Mouse (Mus musculus) lung, postnatal 25 days (tissue): ENCODE measurements around the gene Wfdc8.
"Not testable (repeated sequence)": the region's sequence is repeated elsewhere in the genome, so short reads cannot be mapped to it uniquely, and the experiment has no call there.

ENCODE experiments used
- DNase-seq: peaks from one replicate; pipeline ENCODE4 v3.0.0; 2022; ENCODE audit warnings: low spot score

The Wfdc8 gene

DNA sequence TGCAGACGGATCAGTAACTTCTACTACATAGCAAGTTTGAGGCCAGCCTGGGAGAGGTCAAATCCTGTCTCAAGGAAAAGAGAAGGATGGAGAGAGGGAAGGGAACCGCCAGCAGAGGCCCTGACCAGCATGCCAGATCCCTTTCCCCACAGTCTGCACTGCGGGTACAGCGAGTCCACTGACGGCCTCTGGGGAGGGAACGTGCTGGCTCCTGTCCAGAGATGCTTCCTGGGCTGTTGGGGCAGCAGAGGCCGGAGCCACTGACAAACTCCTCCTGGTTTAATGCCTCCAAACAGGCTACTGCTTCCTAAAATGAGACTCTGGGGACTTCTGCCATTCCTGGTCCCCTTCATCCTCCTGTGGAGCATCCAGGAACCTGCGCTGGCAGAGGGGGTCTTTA is at the start of gene Wfdc8, which contains the start of gene Wfdc6b:
Gene Wfdc8, minus strand, starts transcription at position 156 of the 400 bp plus-strand sequence.
Gene Wfdc6b, plus strand, starts transcription at position 52 of the 400 bp plus-strand sequence.
- DNase-seq, result peak; percentile 68

DNA sequence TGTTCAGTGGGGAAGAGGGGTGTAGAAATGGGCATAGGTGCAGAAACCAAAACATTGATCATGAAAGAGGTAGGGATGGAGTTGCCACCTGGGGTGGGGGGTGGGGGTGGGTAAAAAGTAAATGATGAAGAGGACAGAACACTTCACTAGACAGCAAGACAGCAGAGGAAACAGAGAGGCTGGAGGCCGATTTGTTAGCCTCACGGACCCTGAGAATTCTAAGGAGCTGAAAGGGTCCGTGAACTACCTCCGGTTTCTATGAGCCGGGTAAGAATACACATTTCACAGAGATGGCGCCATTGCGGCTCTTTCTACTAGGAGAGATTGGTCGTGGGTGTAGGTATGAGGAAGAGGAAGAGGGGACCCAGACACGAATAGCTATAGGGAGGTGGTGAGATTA is 43.1 kb upstream of the Wfdc8 start, which contains the start of gene Wfdc9:
Gene Wfdc9, minus strand, starts transcription at position 101 of the 400 bp plus-strand sequence.
- no peak for DNase-seq

DNA sequence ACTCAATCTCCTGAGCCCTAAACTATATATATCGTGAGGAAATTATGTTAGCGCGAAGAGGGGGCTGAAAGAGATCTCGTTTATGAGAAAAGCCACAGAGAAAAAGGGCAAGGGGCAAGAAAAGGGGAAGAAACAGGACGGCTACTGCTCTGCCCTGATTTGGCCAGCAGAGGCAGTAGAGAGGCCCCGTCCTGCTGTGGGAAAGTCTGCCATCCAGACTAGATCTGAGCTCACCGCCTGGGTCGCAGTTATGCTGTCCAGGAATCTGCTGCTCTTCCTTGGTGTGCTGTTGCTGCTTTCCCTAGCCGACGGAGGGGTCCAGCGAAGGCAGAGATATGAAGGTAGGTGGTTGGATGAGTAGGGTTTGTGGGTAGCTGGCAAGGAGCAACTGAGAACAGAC is 42.4 kb upstream of the Wfdc8 start, which contains the start of gene Wfdc10:
Gene Wfdc10, plus strand, starts transcription at position 189 of the 400 bp plus-strand sequence.
- peak; percentile 46 for DNase-seq

DNA sequence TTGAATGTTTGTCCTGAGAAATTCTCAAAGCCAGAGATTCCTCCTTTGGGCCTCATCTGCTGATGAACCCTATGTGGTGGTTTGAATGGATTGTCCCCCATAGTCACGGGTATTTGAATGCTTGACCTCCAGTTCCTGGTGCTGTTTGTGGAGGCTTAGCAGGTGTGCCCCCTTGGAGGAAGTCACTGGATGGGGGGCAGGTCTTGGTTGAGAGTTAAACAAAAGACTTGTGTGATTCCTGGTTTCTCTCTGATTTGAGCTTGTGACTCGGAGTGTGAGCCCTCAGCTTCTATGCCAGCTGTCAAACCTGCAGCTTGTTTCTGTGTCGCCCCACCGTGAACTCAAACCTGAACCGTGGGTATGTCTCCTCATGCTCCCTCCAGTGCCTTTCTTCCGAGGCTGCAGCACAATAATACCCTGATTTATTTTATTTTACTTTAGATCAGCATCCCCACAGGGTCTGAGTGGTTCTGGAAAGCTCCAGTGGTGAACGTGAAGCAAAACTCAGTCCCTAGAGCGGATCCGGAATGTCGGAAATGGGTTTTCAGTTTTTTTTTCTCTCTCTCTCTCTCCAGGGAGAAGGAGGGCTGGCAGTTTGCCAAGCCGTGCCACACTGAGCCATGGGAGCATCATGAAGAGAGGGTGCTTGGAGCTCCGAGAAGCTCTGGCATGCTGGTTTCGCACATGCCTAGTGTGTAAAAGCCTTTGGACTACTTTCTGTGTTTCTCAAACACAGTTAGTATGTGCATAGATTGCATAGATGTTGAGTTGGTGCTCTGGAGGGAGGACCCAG is 28.7 kb upstream of the Wfdc8 start:
- DNase-seq, result no peak

DNA sequence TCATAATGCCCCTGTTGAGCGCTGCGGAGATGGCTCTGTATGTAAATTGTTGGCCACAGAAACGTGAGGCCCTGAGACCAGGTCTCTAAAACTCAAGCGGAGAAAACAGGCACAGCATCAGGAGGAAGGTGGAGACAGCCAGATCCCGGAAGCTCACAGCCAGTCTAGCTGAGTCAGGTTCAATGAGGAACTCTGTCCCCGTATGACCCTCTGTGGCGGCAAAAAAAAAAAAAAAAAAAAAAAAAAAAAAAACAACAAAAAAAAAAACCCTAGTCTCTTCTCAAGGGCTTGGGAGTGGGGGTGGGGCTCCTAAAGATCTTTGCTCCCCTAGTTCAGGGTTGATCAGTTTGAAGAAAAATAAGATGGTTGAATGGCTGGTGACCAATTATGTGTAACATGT is 27.7 kb upstream of the Wfdc8 start:
- peak; percentile 28 for DNase-seq

DNA sequence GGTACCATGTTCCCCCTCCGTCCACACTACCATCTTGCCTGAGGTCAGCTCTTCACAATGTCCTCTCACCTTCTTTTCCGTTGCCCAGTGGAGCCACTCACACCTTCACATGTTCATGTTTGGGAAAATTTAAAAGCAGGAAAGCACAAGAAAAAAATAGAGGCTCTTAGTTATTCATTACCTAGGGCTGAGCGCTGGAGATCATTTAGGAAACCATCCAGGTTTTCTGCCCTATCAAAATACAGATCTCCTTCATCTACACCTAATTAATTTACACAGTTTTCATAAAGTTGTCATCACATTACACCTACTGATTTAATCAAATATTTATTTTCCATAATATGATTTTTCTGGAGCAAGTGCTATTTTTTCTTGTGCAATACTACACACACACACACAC is 25.3 kb upstream of the Wfdc8 start, which contains the start of gene Wfdc16:
Gene Wfdc16, minus strand, starts transcription at position 101 of the 400 bp plus-strand sequence.
- no peak for DNase-seq

DNA sequence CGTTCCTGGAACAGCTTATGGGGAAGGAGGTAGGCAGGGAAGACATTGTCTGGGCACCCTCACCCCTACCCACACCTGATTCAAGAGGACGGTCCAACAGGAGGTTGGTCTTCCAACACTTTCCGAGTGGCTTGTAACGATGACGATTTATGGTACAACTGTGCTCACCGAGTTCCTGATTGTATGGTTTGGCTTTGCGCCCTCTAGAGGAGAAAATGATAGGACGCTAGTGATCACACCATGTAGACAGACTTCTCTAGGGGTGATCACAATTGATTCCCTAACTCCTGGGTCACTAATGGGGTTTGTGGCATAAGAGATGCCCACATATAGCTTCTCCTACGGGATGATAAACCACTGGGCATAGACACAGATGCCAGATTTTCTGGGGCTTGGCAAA is 21.8 kb upstream of the Wfdc8 start:
- no peak for DNase-seq

DNA sequence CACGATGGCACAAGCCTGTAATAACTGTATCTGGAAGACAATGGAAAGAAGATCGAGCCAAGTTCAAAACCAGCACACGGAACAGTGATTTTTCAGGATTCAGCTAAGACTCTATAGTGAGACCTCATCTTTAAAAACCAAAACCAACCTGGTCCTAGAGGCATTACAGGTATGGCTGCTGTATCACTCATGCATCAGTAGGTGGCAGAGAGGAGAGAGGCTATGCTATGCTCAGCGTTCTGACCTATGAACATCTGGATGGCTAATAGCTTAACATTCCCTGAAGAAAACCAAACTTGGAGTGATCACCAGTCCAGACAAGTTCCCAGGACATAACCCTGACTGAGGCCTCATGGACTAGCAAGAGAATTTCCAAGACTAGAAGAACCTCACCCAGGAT is 8.3 kb upstream of the Wfdc8 start:
- no peak for DNase-seq

DNA sequence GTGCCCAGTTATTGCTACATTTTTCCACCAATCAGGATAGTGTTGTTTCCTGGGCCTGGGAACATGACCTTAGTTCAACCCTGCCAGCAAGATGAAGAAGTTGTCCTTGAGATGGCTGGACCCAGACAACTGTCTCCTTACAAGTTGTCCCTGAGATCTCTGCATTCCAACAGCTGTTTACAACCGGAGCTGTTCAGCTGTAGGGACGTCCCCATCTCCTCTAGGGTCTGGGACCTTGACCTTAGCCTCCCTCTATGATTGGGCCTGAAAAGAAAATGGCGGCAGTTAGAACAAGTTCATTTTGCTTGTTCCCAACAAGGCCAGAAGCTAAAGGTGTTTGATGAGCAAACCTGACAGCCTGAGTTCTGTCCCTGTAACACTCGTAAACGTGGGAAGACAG is 5.6 kb upstream of the Wfdc8 start:
- DNase-seq, result peak; percentile 28

DNA sequence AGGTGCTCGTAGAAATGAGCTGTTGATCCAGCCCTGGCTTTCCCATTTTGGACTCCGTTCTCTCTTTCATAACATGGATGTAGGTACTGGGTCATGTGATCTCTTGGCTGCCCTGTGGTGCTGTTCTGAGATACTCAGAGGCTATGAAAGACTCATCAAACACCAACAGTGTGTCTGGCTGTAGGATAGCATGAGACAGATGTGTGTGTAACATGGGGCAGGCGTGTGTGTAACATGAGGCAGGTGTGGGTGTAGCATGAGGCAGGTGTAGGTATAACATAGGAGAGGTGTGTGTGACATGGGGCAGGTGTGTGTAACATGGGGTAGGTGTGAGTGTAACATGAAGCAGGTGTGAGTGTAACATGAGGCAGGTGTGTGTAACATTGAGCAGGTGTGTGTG is 2.0 kb upstream of the Wfdc8 start:
- DNase-seq, result no peak

DNA sequence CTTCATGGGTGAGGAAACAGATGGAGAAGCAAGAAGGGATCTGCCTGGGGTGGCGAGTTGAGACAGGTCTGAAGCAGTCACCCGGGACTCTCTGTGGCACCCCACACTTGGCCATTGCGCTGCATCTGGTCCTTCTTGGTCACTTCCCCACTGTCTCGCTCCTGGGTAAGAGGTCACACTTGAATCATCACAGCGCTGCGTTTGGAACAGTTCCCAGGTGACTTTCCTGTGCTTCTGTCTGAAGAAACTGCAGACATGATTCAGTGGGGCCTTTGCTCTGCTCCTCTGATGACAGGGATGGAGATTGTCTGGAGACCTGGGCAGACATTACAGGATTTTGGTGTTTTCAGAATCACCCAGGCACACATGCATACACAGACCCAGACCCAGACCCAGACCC is 4.6 kb downstream of the Wfdc8 start:
- no peak for DNase-seq

DNA sequence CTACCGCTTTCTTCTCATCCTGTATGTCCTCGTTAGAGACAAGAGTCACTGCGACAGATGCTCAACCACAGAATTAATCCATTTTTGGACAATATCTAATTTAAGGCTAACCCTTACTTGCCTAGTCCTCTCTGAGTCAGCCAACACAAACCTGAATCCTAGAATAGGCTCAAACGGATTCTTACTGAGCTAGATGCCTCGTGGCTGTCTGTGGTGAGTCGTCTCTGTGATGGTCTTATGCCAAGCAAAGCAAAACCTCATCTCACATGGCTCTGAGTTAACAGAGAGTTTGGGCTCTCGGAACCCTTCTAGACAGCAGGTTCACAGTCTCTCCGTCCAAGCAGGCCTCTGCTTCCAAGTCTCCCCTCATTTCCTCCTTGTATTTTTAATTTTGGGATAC is 9.0 kb downstream of the Wfdc8 start:
- no peak for DNase-seq

DNA sequence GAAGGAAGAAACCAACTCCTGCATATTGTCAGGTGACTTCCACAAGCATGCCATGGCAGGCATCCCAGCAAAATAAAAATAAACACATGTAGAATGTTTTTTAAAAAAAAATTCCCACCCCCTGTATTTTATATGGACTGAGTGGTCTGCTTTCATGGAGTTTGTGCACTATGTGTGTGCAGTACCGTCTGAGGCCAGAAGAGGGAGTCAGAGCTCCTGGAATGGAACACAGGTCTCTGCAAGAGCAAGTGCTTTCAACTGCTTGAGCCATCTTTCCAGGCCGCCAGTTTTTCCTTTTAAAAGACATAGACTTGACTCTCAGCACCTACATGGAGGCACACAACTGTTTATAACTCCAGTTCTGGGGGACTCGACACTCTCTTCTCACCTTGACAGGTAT is 9.9 kb downstream of the Wfdc8 start:
- no peak for DNase-seq

DNA sequence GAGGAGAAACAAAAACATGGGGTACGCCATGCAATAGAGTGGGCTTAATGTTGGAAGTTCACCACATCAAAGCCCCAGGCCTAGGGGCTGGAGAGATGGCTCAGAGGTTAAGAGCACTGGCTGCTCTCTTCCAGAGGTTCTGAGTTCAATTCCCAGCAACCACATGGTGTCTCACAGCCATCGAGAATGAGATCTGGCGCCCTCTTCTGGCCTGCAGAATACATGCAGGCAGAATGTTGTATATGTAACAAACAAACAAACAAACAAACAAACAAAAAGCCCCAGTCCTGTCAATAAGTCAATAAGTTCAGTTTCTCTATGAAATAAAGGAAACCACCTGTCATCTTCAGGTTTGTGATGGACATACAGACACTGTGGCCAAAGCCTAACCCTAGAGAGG is 13.2 kb downstream of the Wfdc8 start:
- no peak for DNase-seq

DNA sequence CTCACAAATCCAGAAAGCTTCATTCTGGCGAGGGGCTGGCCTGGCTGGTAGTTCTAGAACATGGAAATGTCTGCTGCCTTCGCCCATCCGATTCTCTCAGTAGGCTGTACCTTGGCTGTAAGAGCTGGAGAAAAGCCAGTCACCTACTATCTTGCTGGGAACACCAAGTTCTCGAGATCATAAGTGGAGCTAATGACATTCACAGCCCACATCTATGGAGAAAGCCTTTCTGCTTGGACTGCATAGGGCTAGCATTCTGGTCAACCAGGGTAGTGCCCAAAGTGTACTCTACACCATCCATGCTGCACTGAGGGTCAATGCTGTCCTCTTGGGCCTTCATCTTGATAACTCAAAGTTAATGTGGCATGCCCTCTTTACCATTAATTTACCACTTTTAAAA is 19.9 kb downstream of the Wfdc8 start, which contains the start of gene Eppin:
Gene Eppin, minus strand, starts transcription at position 101 of the 400 bp plus-strand sequence.
- DNase-seq, result no peak

DNA sequence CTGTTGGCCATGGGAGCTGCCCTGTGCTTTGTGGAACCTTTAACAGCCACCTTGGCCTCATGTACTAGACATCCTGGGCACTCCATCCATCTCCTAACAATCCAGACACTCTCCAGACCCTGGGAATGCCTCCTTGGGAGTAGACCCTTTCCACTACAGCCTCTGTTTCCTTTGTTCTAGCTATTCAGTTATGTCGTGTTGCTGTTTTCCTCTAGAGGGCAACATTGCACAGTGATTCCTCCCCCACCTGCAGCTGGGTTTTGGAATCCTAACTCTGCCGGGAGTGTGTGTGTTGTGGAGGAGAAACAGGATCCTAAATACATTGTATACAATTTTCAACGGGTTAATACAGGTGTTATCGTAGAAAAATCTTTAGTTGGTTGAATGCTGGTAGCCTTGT is 21.4 kb downstream of the Wfdc8 start:
- DNase-seq, result peak; percentile 22

DNA sequence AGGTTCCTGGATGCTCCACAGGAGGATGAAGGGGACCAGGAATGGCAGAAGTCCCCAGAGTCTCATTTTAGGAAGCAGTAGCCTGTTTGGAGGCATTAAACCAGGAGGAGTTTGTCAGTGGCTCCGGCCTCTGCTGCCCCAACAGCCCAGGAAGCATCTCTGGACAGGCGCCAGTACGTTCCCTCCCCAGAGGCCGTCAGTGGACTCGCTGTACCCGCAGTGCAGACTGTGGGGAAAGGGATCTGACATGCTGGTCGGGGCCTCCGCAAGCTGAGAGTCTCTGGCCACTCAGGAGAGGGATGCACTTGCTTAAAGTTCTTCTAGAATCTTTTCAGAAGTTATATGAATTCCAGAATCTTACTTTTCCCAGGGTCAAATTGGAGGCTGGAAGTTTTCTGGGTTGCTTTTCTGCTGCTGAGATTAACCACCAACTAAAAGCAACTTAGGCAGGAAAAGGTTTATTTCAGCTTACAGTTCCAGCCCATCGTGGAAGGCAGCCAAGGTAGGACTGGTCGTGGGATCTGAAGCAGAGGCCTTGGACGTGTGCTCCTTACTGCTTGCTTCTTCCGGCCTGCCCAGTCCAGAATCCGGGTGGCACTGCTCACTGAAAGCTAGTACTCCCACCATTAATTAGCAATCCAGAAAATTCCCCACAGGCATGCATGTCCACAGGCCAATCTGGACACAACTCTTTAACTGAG is 28.3 kb downstream of the Wfdc8 start, which contains the start of gene Wfdc6a:
Gene Wfdc6a, minus strand, starts transcription at position 423 of the 701 bp plus-strand sequence.
- DNase-seq, result peak; percentile 35

DNA sequence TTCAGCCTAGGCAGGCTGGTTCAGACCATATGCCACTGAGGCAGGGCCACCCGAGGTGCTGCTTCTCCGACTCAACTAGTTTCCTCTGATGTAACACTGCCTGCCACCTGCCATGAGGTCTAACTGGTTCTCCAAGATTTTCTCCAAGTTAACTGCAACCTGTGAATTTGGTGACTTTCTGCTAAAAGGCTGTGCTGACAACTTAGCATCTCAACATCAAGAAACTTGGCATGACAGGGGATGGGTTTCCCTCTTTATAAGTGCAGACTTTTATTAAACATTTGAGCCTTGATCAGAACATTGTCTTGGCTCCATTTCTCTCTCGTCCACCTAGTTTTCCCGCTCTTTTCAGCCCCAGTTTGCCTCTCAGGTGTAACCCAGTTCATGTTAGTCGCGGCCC is 40.1 kb downstream of the Wfdc8 start, which contains the start of gene Spint3:
Gene Spint3, minus strand, starts transcription at position 101 of the 400 bp plus-strand sequence.
- not testable (repeated sequence) for DNase-seq

DNA sequence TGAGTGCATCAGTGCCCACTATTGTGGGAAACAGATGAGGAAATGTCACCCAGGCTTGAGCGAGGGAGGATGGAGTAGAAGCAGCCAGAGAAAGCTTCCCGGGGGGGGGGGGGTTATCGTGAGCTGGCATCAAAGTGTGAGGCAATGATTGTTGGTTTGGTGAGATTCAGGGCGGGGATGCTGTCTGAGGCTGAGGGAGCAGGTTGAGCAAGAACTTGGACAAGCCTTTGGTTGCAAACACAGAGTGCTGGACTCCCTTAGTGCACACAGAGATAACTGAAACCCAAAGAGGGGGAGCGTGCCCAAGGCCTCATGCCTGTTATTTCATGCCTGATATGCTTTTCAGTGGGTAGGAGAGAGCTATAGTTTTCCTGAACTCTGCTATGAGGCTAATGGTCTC is 46.0 kb downstream of the Wfdc8 start:
- no peak for DNase-seq

DNA sequence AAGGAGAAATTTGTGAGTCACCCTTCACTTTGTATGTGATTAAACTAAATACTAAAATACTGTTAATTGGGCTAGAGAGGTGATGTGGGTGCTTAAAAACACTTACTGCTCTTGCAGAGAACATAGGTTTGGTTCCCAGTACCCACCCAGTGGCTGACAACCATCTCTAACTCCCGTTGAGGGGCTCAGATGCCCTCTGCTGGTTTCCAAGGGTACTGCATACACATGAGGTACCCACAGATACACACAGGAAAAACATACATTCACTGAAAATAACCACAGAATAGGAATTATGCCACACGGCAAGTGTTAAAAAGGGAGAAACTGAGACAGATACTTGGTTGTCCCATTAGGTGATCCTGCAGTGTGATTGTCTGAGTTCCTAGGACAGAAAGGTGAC is 46.4 kb downstream of the Wfdc8 start:
- DNase-seq, result no peak

DNA sequence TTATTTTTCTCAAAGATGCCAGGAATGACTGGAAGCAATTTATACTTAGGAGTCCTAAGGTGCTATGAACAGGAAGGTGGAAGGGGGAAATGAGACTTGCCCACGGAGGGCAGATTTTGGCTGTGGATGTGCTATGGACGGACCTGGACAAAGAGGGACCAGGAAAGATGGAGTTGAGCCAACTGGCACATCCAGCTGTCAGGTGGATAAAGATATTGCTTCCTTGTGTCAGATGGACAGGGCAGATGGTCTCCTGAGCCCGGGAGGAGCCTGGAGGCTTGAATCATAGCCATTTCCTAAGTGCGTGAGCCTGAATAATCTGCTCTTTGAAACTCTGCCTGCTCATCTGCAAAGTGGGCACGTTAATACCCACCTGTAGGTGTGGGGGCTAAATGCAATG is 49.1 kb downstream of the Wfdc8 start:
- no peak for DNase-seq

DNA sequence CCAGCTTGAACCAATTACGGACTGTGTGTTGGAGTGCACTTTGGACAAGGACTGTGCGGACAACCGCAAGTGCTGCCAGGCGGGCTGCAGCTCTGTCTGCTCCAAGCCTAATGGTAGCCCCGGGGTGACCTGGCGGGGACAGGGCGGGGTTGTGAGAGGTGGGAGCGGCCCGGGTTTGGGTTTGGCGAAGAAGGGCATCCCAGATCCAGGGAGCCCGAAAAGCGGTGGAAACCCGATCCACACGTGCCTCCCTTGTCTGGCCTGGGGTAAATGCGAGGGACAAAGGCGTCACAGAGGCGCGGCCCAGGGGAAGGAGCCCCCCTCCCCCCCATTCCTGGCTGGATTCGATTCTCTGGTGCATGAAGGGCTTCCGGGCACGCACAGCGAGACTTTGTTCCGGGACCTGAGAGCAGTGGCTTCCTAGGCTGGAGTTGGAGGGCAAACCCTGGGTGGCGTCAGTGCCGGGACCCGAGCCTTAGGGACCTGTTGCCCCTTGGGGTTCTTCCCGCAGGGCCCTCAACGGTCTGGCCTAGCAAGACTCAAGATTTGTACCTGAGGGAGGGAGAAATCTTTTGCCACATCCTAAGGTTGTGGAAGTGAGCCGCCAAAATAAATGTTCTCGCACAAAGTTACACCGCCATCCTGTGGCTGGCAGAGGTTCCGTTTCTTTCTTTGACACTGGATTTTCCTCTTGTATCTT is 49.9 kb downstream of the Wfdc8 start:
- DNase-seq, result no peak
